Mouse (Mus musculus) right cerebral cortex, postnatal 10 days (tissue): ENCODE results near the gene Egfr.

Source experiments
- DNase-seq, 2 experiments: peaks; one replicate each; pipeline ENCODE4 v3.0.0; 2021; ENCODE audit warnings: low spot score in 2 of 2

Gene Egfr

DNA sequence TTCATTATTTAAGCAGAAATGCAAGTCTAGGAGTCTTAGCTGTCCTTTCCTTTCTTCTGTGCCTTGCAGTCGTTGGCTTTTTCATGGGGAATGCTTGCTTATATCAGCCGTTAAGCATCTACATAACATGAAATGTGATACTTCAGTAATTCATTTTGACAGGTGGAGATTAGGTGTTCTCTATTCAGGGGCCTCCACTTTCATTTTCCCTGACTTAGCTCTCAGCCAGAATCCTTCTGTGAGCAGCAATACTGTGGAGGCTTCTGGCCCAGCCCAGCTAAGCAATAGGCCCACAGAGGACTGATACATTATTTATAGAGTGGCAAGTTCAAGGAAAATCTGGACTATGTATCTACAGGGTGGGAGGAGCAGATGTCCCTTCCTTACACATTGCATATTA lies 25.0 kb downstream of the Egfr start:
- no peak for DNase-seq

DNA sequence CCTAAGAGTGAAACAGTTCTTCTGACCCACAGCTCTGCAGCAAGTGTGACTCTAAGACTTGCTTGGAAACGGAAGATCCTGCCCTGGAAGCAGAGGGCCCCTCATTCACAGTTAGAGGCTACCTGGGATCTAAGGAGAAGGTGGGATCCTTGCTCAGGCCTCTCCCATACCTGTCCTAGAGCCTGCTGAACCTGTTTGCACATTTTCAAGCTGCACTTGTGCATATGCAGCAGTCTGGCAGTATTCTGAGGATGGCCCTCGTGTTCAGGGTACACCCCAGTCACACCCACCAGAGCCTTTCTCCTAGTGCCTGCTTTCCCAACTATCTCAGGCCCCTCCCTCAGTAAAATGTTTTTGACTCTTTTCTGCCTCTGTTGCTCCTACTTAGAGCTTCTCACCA lies 29.6 kb downstream of the Egfr start:
- DNase-seq = no peak

DNA sequence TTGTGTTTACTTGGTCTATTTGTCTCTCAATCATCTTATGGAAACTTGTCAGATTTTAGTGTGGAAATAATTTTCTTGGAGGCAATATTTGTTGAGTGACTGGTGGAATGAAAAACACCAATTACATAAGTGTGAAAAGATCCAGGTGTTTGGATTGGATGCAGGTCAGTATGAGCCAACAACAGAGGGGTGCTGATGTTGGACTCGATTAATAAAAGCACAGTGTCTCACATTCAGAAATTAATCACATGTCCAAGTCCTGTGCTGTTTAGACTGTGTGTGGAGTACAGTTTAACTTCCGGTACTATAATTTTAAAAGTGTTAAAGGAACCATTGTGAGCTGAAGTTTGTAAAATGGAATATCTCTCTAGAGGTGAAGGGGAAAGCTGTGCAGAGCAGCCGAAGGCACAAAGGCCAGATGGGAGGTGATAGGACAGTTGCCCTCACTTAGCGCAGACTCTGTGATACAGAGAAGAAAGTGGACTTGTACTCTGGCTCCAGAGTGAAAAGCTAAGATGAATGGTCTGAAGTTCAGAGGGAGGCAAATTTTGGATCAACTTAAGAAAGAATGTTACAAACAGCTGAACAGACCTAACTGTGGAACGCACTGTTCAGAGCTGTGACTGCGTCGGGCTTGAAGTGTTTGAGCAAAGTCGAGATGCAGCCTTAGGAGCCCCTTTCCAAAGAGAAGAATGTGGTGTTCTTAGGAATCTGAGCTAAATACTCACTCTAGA lies 32.1 kb downstream of the Egfr start:
- DNase-seq = no peak

DNA sequence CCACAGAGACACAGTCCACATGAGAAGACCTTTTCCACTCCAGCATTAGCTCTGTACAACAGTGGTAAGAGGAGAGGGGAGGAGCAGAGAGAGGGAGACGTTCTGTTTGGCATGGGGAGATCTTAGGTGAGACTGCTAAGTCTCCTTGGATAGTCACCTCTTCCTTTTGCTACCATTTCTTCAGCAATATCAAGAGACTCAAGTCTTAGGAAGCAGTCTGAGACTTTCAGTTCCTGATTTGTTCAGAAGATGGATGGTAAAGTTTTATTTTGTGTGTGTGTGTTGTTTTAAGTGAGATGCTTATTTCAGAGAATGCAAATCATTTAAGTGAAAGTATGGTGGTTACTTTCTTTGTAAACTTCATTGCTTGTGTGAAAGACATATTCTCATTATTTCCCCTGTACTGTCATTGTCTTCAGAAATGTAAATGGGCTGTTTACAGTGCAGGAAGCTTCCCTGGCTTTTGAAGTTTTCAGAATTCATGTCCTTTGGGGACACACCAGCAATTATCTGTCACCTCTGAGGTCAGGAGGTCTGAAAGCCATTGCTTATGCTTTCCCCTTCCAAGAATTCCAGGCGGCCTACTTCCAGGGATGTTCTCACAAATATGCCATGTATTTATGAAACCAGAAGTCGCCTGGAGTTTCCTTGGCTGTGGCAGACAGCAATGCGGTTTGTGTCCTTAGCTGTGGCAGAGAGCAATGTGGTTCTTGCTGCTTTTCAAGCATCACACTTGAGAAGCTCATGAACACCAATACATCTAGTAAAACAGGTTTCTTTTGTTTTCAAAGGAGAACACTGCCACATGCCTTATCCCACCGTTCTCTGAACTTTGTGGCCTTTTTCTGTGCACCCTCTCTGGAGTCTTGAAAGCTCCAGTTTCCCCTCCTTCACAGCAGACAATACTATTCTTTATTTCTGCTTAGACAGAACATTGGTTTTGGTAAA lies 40.9 kb downstream of the Egfr start:
- no peak for DNase-seq

DNA sequence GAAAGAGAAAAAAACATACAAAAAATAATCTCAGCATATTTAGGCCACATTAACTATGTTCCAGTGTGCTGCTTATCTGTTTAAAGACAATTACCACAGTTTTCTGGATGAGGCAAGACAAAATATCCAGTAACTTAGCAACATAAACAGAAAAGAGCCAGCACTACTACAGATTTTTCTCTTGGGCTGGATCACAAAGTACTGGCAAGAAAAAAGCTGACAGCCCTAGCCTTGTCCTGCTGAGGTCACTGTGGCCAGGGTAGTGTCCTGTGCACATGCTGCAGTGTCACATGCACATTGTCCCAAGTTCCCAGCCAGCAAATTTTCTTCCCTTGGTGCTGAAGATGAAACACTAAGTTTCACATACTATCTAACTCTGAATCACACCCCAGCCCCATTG lies 43.0 kb downstream of the Egfr start:
- DNase-seq = no peak

DNA sequence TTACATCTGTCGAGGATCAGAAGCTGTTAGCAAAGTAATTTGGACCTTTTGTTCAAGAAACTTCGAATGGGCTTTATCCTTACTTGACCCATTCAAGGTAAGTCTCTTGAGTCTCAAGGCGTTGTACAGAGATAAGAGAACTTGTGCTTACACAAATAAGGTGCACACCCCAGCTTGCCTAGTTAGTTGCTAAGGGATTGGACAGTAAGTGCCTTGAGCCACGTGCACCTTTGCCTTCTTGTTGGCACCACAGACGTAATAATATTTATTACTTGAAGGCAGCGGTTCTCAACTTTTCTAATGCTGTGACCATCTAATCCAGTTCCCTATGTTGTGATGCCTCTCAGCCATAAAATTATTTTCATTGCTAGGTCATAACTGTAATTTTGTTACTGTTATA lies 43.5 kb downstream of the Egfr start:
- DNase-seq = no peak

DNA sequence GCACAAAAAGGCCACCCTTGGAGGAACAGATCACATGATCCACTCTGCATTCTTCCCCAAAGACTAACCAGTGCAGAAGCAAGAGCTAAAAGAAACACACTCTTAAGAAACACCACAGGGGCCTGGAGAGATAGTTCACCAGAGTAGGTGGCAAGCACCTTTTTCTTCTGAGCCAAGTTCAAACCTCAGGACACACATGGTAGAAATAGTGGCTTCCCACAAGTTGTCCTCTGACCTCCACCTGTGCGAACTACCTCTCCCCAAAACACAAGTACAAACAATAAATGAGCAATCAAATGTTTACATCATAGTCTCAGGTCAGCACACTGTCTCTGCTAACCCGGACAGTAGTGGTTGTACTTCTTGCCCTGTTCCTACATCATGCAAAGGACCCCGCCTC lies 45.5 kb downstream of the Egfr start:
- no peak for DNase-seq

DNA sequence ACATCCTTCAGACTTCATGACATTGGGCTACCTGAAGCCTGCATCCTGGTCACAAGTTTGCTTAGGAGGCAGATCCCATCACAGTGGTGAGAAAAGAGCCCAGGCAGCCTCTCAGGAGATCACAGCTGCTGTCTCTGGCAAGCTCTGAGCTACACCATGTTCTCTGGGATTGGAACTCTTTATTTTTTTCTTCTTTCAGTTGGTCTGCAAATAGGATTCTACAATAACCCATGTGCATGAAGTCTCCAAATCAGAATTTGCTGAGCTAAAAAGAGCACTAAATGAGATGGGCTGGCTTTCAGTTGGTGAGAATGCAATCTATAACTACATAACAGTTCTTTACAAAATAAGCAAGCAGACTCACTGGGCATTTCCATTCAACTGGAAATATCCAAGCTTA lies 46.1 kb downstream of the Egfr start:
- DNase-seq = peak; percentile 57 to 58

DNA sequence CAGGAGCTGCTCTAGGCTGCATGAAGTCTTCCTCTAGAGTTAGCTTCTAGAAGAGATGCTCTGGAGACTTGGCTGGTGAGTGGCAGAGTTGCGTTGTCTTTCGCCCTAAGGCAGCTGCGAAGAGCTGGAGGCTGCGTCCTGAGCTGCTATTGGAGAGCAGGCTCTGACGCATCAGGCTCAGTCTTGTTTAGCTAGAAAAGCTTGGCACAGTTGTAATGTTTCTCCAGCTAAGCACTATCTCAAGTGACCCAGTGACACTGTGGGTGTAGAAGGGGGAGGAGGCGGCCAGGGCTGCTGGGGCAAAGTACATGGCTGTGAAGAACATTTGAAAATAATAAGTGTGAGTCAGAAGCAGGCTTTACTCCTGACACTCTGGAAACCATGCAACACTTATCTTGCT lies 48.5 kb downstream of the Egfr start:
- DNase-seq = no peak

DNA sequence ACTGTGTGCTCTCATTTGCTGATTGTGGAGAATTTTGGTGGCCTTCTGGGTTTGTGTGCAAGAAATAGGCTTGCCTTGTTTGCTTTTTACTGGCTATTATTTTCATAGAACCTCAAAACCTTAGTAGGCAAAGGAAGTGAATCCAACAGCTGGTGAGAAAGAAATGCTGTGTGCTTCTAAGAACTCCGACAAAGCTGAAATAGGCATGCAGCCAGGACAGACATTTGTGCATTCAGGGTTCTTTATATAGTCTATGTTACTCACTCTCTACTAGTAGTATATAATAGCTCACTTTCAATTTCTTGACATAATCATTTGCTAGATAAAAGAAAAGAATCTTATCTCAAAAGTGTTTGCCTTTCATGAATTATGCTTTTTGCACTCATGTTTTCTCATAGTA lies 50.7 kb downstream of the Egfr start:
- DNase-seq = peak; percentile 71 to 82

DNA sequence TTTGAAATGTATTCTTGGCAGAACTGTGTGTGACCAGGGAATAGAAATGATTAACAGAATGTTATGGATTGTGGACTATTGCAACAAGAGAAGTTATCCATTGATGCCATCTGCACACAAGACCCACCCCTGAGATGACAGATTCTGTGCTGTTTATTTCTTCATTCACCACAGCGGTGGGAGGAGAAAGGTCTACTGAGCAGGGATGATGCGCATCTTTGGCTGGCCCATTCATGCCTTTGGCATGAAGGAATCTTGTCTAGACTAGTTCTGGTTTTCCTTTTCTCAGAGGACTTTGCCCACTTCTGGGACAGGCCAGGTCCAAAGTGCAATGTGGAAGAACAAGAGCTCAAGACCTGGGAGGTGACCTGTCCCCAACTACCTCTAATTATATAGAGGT lies 52.0 kb downstream of the Egfr start:
- no peak for DNase-seq

DNA sequence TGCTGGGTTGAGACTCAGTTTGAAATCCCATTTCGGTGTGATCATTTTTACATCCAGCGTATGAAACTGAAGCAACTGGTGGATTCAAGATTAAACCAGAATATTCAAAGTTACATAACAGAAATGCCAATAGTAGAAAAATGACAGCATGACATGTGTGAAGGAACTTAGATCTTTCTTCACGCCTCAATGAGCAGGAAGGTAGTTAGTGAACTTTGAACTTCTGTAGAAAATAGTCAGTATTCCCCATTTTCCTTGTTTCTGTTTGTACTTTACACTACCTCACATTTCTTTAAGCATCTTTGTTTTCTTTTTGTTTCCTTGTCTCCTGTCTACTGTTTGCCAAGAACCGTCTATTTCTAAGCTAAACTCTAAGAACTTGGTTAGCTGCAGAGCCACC lies 53.9 kb downstream of the Egfr start:
- no peak for DNase-seq

DNA sequence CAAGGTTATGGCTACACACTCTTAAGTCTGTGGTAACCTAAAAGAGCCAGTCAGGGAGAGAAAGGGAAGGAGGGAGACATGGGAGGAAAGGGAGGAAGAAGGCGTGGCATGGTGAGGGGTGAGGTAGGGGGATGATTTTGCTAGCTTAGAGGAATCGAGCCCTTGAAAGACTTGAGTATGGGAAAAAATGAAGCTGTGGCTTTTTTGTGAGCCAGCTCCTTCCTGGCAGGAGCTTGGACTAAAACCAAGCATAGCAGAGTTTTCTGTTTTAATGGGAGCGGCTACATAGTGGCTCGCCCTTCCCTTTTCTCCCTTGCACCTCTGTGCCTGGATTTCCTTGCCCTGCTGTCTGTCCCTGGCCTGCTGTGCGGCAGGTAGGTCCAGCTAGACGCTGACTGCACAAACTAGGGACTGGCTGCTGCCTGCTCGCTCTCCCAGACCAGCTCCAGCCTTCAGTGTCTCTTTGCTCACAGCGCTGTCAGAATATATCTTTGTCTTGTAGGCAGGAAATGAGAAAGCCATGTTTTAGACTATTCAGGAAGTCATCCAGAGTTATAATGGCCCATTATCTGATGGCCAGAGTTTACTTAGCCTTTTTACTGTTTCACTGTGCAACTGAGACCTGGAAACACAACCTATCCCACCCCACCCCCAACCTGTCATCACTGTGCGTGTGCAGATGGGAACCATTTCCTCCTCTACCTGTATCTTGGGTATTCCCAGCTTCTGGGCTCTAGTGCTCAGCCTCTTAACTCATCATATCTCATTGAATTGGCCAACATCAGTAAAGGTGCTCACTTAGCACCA lies 57.4 kb downstream of the Egfr start:
- DNase-seq = no peak

DNA sequence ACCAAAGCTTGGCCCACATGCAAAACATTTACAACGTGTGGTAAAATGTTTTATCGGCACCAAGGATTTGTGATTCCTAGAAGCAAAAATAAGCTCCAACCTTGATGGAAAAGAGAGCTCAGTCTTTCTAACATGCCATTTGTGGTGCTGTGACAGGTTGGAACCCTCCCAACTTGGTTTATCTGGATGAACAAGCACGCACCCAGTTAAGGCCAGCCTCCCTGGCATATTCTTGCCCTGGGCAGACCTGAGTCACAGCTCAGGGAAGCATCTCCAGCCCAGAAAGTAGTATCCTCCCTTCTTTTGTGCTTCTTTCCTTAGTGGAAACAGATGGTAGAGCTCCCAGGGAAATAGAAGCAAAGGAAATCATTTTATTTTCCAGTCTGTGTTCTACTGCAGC lies 58.1 kb downstream of the Egfr start:
- DNase-seq = no peak

DNA sequence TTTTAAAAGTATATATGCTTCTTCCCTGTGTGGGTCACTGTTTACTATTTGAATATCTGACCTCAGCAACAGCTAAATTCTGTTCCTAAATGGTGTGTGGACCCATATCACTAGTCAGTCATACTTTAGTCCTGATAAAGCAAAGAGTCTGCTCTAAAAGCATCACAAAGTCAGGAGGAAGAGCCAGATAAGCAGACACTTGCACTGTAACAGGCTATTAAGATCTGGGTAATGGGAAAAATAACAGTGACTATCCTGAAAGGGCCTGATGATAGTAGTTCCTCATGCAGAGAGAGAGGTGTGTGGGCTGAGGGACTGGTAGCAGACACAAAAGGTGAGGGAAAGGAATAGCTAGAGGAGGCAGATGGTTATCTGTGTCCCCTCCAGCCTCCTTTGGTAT lies 61.3 kb downstream of the Egfr start:
- DNase-seq = no peak

DNA sequence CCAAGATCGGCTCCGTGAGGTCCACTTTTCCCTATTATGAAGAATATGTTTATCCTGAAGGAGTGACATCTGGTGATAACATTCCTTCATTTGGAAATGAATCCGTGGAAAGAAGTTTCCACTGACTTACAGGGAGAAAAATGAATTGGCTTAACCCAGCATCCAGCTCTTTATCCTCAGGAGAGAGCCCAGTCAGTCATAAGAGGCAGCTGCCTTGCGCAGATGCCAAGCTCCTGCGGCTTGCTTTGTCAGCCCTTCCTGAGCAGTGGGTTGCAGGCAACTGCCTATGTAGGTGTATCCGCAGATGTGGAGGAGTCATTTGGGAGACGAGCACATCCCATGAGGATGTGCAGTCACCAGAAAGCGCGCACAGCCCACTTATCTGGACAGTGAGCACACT lies 64.4 kb downstream of the Egfr start:
- DNase-seq = no peak

DNA sequence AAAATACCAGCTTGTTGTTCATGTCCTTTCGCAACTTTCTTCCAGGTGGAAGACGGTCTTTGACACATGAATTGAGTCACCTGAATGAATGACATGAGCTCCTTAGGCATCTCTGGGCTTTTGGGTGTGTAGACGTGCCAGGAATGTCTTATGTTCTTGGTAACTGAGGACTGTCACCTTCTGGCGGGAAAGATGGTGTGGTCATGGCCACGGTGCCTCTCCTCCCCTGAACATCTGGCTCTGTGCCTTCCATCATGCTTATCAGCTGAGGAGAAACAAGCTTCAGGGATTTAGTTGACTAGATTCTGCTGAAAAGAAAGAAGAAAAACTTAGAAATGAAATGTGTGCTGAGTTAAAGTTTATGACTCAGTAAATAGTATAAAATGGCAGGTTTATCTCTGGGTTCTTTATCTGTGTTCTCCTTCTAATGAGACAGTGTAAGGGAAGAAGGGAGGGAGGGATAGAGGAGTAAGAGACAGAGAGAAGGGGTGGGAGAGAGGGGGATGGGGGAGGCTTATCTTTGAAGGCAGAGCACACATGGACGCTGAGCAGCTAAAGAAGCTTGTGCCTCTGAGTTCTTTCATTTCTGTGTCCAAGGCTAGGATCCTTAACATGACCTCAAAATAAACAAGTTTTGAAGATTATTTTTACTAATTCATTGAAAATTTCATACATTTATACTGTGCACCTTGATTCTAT lies 65.5 kb downstream of the Egfr start:
- no peak for DNase-seq

DNA sequence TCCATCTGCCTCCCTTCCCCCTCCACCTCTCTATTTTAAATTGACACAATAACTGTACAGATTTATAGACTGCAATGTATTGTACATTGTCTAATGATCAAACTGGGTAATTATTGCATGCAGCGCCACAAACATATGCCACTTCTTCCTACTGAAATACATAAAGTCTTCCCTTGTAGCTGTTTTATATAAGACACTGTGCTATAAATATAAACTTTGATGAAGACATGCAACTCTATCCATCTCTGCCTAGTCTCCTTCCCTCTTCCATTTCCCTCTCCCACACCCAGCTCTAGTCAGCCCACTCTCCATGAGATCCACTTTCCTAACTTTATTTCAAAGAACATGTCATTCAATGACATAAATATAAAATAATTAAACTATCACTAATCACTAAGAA lies 67.4 kb downstream of the Egfr start:
- DNase-seq = no peak

DNA sequence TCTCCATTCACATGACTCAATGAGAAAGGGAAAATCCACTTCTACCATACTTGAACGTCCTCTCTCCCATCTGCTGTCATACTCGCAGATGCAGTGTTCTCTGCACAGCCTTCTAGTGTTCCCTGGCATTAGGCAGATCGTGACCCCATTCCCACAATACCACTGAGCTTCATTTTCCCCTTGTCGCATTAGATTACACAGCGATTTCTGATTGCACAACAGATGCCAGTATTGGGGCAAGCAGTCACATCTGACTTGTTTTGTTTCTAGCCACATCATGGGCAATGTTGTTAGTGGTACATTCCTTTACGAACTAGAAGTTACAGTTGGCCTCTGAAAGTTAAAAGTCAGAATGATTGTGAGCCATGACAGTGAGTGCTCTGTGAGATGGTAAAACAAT lies 68.1 kb downstream of the Egfr start:
- DNase-seq = no peak

DNA sequence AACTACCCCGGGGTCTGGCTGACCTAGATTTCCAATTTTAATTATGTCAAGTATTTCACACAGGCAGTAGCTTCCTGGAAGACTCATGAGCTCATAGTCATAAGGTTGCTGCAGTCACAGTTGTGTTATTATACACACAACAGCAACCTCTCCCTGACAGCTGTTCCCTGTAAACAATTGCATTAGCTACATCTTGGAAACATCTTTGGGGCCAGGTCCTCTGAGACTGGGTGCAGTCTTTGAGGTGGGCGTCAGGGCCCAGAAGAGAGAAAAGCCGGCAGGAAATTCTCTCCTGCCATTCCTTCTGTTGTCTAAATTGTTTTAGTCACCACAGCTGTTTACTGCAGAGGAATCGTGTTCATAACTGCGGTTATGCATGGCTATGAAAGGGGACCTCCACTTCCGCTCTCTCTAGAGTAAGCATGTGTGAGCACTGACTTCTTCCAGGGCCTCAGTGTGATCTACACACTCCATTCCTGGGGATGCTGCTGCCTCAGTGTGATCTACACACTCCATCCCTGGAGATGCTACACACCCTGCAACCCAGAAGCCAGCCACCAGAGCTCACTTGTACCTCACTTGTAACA lies 69.8 kb downstream of the Egfr start:
- no peak for DNase-seq

DNA sequence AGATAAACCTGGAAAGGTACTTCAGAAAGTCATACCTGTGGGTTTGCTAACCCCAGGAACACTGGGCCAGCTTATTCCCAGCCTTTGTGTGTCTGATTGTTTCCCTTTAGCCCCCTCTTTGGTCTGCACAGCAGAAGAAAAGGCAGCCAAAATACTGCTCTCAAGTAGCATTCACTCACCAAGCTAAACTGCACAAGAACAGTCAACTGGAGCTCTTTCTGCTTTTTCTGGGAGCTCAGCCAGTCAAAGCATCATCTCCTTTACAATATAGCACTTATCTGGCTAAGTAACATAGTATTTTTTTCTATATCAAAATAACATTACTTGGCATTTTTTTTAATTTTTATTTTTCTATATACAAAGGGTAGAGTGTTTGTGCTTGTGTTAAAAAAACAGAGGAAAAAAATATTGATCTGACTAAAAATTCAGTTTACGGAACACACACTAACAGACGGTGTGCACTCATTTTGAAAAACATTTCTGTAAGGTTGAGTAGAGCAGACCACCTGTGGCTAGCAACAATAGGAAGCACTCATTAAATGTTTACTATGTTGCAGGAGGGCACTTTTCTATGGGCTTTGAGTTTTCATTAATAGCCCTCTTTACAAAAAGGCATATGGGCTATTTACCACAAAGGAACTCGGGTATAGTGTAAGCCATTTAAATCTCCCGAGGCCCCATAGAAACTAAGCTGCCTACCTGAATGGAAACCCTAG lies 72.0 kb downstream of the Egfr start:
- DNase-seq = peak in 1 of 2 experiments; percentile 47
